Mouse (Mus musculus): ENCODE measurements around the gene Klf15. TPM values are rescaled to one million over a fixed set of nuclear protein-coding genes. Genes with fewer than 3 reads are reported as not detected.
A peak's percentile ranks its signal among the peaks of the same experiment; 100 is the strongest.

Gene Klf15
- polyA plus RNA-seq, 2 experiments: 7.6 to 9.9 TPM

GRCm38 (mm10) chr6:90437041-90437440, 25.3 kb upstream of the Klf15 start:
- Histone ChIP-seq H3K9me3 (ENCODE audit: control insufficient read depth, low read length) (no peaks in the 10 kb centered on the region), H3K27me3 (ENCODE audit: control insufficient read depth, insufficient read depth, low read length) (no peaks in the 10 kb centered on the region), H3K36me3 (replicated peaks; ENCODE audit: control insufficient read depth, insufficient read depth, low read depth) (no peaks in the 10 kb centered on the region), H3K9ac (replicated peaks) (no peak overlapping the region), H3K4me3 (ENCODE audit: insufficient read depth in 1 of 2, low read depth in 2 of 2, low read length in 2 of 2) (no peak overlapping the region), H3K4me1 (replicated peaks; ENCODE audit: control insufficient read depth in 2 of 2, insufficient read depth in 2 of 2, low read length in 1 of 2) (peaks cover 0 to 5% of the 10 kb centered on the region in 2 experiments; a peak in 1 of 4 replicates), H3K4me2 (ENCODE audit: low read depth) (no peak overlapping the region), H3K27ac (no peak overlapping the region)
- TF ChIP-seq EP300 (IDR thresholded peaks at IDR 0.05; ENCODE audit: low read depth) (no peak), CTCF (IDR thresholded peaks at IDR 0.05; ENCODE audit: low read depth) (no peak)
- no peak for DNase-seq (ENCODE audit: low read depth in 3 of 3, low spot score in 3 of 3)
- ATAC-seq (ENCODE audit: insufficient read depth): no peak
- WGBS (ENCODE audit: insufficient replicate concordance): 70% methylated on average over 3 of the region's 3 CpGs

- ATAC-seq (ENCODE audit: insufficient read depth) (no peak), DNase-seq (ENCODE audit: low read depth in 3 of 3, low spot score in 3 of 3) (no peak)
- Histone ChIP-seq H3K36me3 (replicated peaks; ENCODE audit: control insufficient read depth, insufficient read depth, low read depth) (no peaks in the 10 kb centered on the region), H3K4me3 (ENCODE audit: insufficient read depth in 1 of 2, low read depth in 2 of 2, low read length in 2 of 2) (no peak overlapping the region), H3K9ac (replicated peaks) (no peak overlapping the region), H3K4me1 (replicated peaks; ENCODE audit: control insufficient read depth in 2 of 2, insufficient read depth in 2 of 2, low read length in 1 of 2) (no peaks in the 10 kb centered on the region), H3K27ac (no peak overlapping the region), H3K4me2 (ENCODE audit: low read depth) (no peak overlapping the region), H3K27me3 (ENCODE audit: control insufficient read depth, insufficient read depth, low read length) (no peaks in the 10 kb centered on the region), H3K9me3 (ENCODE audit: control insufficient read depth, low read length) (no peaks in the 10 kb centered on the region)
- TF ChIP-seq EP300 (IDR thresholded peaks at IDR 0.05; ENCODE audit: low read depth) (no peak), CTCF (IDR thresholded peaks at IDR 0.05; ENCODE audit: low read depth) (no peak)
- WGBS (ENCODE audit: insufficient replicate concordance): 41% methylated on average over 4 of the region's 4 CpGs
Measured at GRCm38 (mm10) chr6:90446883-90447282, 15.5 kb upstream of the Klf15 start.

- no peaks in the 10 kb centered on the region for H3K4me1 ChIP-seq (replicated peaks; ENCODE audit: control insufficient read depth in 2 of 2, insufficient read depth in 2 of 2, low read length in 1 of 2)
- no peaks in the 10 kb centered on the region for H3K9me3 ChIP-seq (ENCODE audit: control insufficient read depth, low read length)
- H3K36me3 ChIP-seq (replicated peaks; ENCODE audit: control insufficient read depth, insufficient read depth, low read depth): no peaks in the 10 kb centered on the region
- H3K27me3 ChIP-seq (ENCODE audit: control insufficient read depth, insufficient read depth, low read length): no peaks in the 10 kb centered on the region
- ATAC-seq (ENCODE audit: insufficient read depth) (no peak), DNase-seq (ENCODE audit: low read depth in 3 of 3, low spot score in 3 of 3) (peak in 1 of 3 experiments; percentile 31)
- H3K9ac ChIP-seq (replicated peaks): no peak overlapping the region
- WGBS (ENCODE audit: insufficient replicate concordance): 14% methylated on average over 7 of the region's 7 CpGs
- no peak for TF ChIP-seq EP300 (IDR thresholded peaks at IDR 0.05; ENCODE audit: low read depth)
- TF ChIP-seq CTCF (IDR thresholded peaks at IDR 0.05; ENCODE audit: low read depth): peak; percentile 78
- H3K27ac ChIP-seq: no peak overlapping the region
- H3K4me2 ChIP-seq (ENCODE audit: low read depth): no peak overlapping the region
- no peak overlapping the region for H3K4me3 ChIP-seq (ENCODE audit: insufficient read depth in 1 of 2, low read depth in 2 of 2, low read length in 2 of 2)
Measured at GRCm38 (mm10) chr6:90450179-90450578, 12.2 kb upstream of the Klf15 start.

- no peaks in the 10 kb centered on the region for H3K4me1 ChIP-seq (replicated peaks; ENCODE audit: control insufficient read depth in 2 of 2, insufficient read depth in 2 of 2, low read length in 1 of 2)
- WGBS (ENCODE audit: insufficient replicate concordance): 55% methylated on average over 5 of the region's 5 CpGs
Measured at GRCm38 (mm10) chr6:90450697-90451096, 11.7 kb upstream of the Klf15 start.

GRCm38 (mm10) chr6:90451512-90451911, 10.9 kb upstream of the Klf15 start:
- H3K4me1 ChIP-seq (replicated peaks; ENCODE audit: control insufficient read depth in 2 of 2, insufficient read depth in 2 of 2, low read length in 1 of 2): no peaks in the 10 kb centered on the region
- no peak overlapping the region for H3K4me3 ChIP-seq (ENCODE audit: insufficient read depth in 1 of 2, low read depth in 2 of 2, low read length in 2 of 2)
- no peak overlapping the region for H3K27ac ChIP-seq
- no peaks in the 10 kb centered on the region for H3K36me3 ChIP-seq (replicated peaks; ENCODE audit: control insufficient read depth, insufficient read depth, low read depth)
- no peak overlapping the region for H3K4me2 ChIP-seq (ENCODE audit: low read depth)
- no peak for DNase-seq (ENCODE audit: low read depth in 3 of 3, low spot score in 3 of 3)
- WGBS (ENCODE audit: insufficient replicate concordance): 65% methylated on average over 5 of the region's 5 CpGs
- no peaks in the 10 kb centered on the region for H3K9me3 ChIP-seq (ENCODE audit: control insufficient read depth, low read length)
- no peak for ATAC-seq (ENCODE audit: insufficient read depth)
- H3K27me3 ChIP-seq (ENCODE audit: control insufficient read depth, insufficient read depth, low read length): no peaks in the 10 kb centered on the region
- TF ChIP-seq EP300 (IDR thresholded peaks at IDR 0.05; ENCODE audit: low read depth): no peak
- TF ChIP-seq CTCF (IDR thresholded peaks at IDR 0.05; ENCODE audit: low read depth): no peak
- no peak overlapping the region for H3K9ac ChIP-seq (replicated peaks)

More at GRCm38 (mm10) chr6:90450697-90451096, 11.7 kb upstream of the Klf15 start:
- ATAC-seq (ENCODE audit: insufficient read depth) (no peak), DNase-seq (ENCODE audit: low read depth in 3 of 3, low spot score in 3 of 3) (no peak)
- no peak overlapping the region for H3K27ac ChIP-seq
- no peak overlapping the region for H3K4me2 ChIP-seq (ENCODE audit: low read depth)
- H3K36me3 ChIP-seq (replicated peaks; ENCODE audit: control insufficient read depth, insufficient read depth, low read depth): no peaks in the 10 kb centered on the region
- H3K4me3 ChIP-seq (ENCODE audit: insufficient read depth in 1 of 2, low read depth in 2 of 2, low read length in 2 of 2): no peak overlapping the region
- H3K9me3 ChIP-seq (ENCODE audit: control insufficient read depth, low read length): no peaks in the 10 kb centered on the region
- TF ChIP-seq CTCF (IDR thresholded peaks at IDR 0.05; ENCODE audit: low read depth) (no peak), EP300 (IDR thresholded peaks at IDR 0.05; ENCODE audit: low read depth) (no peak)
- H3K27me3 ChIP-seq (ENCODE audit: control insufficient read depth, insufficient read depth, low read length): no peaks in the 10 kb centered on the region
- no peak overlapping the region for H3K9ac ChIP-seq (replicated peaks)

All from liver, embryonic 14.5 days (tissue).